In genomic region chr5:120102732-120103131, GRCm38 (mm10) we compare ENCODE assay signal across 8 mouse cellular contexts. TPM values are rescaled to one million over a fixed set of nuclear protein-coding genes. Genes with fewer than 3 reads are reported as not detected.
DNase-seq lines count a peak whose midpoint lies in the region; ATAC-seq and TF ChIP-seq lines count a peak whose summit lies in the region.

No protein-coding gene starts in this region.

- WGBS in forebrain, embryonic 10.5 days = 18% methylated on average over 12 of the region's 12 CpGs
- 17% methylated on average over 12 of the region's 12 CpGs for WGBS in forebrain, embryonic 12.5 days
- 6% methylated on average over 12 of the region's 12 CpGs for WGBS in lung, embryonic 14.5 days

- no peak overlapping the region for H3K27ac ChIP-seq in forebrain, embryonic 10.5 days
- H3K27ac ChIP-seq in forebrain, embryonic 12.5 days = no peak overlapping the region
- peak overlapping the region; percentile 87 for H3K27ac ChIP-seq in lung, embryonic 14.5 days (ENCODE audit: low read depth)

- H3K27me3 ChIP-seq in forebrain, embryonic 10.5 days (ENCODE audit: poor library complexity, severe bottlenecking) = peaks cover under 1% of the 10 kb centered on the region; the same call in 1 of the 2 replicates
- H3K27me3 ChIP-seq in forebrain, embryonic 12.5 days = peaks cover 17% of the 10 kb centered on the region
- no peaks in the 10 kb centered on the region for H3K27me3 ChIP-seq in lung, embryonic 14.5 days (ENCODE audit: insufficient read depth, low read length)

- H3K4me3 ChIP-seq in forebrain, embryonic 10.5 days = no peak overlapping the region
- H3K4me3 ChIP-seq in forebrain, embryonic 12.5 days (replicated peaks) = no peak overlapping the region
- no peak overlapping the region for H3K4me3 ChIP-seq in lung, embryonic 14.5 days (ENCODE audit: low read depth, low read length)

- TF ChIP-seq CTCF in lung, embryonic 14.5 days (IDR thresholded peaks at IDR 0.05; ENCODE audit: low read depth) = peak; percentile 100

- ATAC-seq in forebrain, embryonic 12.5 days (ENCODE audit: low FRiP score) = no peak
- peak; percentile 75 for ATAC-seq in lung, embryonic 14.5 days (ENCODE audit: insufficient read depth)

- 0 out of 2 replicates have a peak, but pooled peaks cover 3% of the 10 kb centered on the region for H3K9me3 ChIP-seq in forebrain, embryonic 10.5 days
- H3K9me3 ChIP-seq in forebrain, embryonic 12.5 days = no peaks in the 10 kb centered on the region
- no peaks in the 10 kb centered on the region for H3K9me3 ChIP-seq in lung, embryonic 14.5 days (ENCODE audit: low read depth, low read length)

- no peaks in the 10 kb centered on the region for H3K36me3 ChIP-seq in forebrain, embryonic 10.5 days (replicated peaks)
- no peaks in the 10 kb centered on the region for H3K36me3 ChIP-seq in forebrain, embryonic 12.5 days (replicated peaks)
- H3K36me3 ChIP-seq in lung, embryonic 14.5 days (ENCODE audit: insufficient read depth) = no peaks in the 10 kb centered on the region

- H3K9ac ChIP-seq in forebrain, embryonic 12.5 days = no peak overlapping the region
- H3K9ac ChIP-seq in lung, embryonic 14.5 days = no peak overlapping the region

- no peaks in the 10 kb centered on the region for H3K4me1 ChIP-seq in forebrain, embryonic 10.5 days
- H3K4me1 ChIP-seq in forebrain, embryonic 12.5 days = no peaks in the 10 kb centered on the region
- no peaks in the 10 kb centered on the region for H3K4me1 ChIP-seq in lung, embryonic 14.5 days (ENCODE audit: insufficient read depth)

- peak; percentile 75 for DNase-seq in forebrain, embryonic 10.5 days (ENCODE audit: extremely low spot score, low spot score)
- peak; percentile 44 for DNase-seq in urinary bladder, adult 2 months (ENCODE audit: low spot score)
- no peak for DNase-seq in urinary bladder, postnatal 10 days (ENCODE audit: low spot score)
- peak; percentile 79 for DNase-seq in embryo, embryonic 10.5 days (ENCODE audit: low spot score)
- peak; percentile 60 for DNase-seq in hindlimb bud, embryonic 11.5 days (ENCODE audit: extremely low spot score, low read depth, low spot score)
- peak; percentile 92 for DNase-seq in lung, embryonic 14.5 days
- peak; percentile 65 for DNase-seq in right cerebral cortex, postnatal 4 days

- no peak overlapping the region for H3K4me2 ChIP-seq in forebrain, embryonic 12.5 days
- H3K4me2 ChIP-seq in lung, embryonic 14.5 days = 0 out of 2 replicates have a peak overlapping the region, but pooled peaks have one; percentile 18

RNA-seq across cellular contexts. Expression of gene Rbm19, which starts 13.5 kb away (rescaled TPM):
- 36.2 and 38.4 TPM in 2 replicates for polyA plus RNA-seq in forebrain, embryonic 10.5 days (2016; fragmentation: Nextera tagmentation; extraction: Ambion mirVana)
- polyA plus RNA-seq in forebrain, embryonic 12.5 days (2016; fragmentation: Nextera tagmentation; extraction: Ambion mirVana) = 27.5 and 32.9 TPM in 2 replicates
- polyA plus RNA-seq in urinary bladder, adult 2 months (2012; rRNA removed) = 7.0 and 7.7 TPM in 2 replicates
- 23.0 and 26.9 TPM in 2 replicates for polyA plus RNA-seq in lung, embryonic 14.5 days (2014; fragmentation: Nextera tagmentation; extraction: Ambion mirVana)
